Mouse (Mus musculus): ENCODE results near the gene Igfals.

The Igfals gene

DNA sequence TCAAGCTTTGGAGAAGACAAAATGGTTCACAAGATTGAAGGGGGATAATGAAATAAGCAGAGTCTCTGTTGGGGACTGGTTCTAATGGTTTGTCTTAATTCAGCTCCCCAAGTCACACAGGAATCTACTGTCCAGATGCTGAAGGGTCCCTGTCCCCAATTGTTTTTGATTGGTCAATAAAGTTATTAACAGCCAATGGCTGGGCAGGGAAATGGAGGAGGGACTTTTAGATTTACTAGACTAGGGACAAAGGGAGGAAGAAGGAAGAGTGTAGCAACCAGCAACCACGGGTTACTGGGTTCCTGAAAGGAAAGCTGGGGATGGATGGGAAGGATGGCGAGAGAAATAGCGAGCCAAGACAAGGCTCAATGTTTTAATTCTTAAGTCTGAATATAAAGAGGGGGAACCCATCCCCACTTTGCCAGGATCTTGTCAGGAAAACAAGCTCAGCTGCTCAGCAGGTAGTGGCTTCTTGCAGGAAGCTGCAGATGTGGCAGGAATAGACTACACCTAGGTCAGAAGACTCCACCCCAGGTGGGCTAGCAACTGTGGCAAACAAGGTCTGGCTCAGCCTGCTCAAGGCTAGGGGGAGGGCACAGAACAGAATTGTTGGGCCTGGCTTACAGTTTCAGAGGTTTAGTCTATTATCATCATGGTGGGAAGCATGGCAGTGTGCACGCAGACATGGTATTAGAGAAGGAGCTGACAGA, 8.1 kb downstream of the Igfals start:
- DNase-seq: no peak

DNA sequence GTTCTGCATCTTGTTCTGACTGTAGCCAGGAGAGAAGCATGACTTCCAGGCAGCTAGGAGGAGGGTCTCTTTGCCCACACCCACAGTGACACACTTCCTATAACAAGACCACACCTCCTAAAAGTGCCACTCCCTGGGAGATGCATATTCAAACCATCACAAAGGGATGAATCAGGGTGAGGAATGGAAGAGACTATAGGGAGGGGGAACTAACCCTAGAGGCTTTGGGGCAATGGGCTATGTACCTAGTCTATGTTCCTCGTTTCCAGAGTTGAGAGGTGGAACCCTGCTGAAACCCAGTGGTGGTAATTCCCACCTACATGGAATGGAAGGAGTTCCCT, 8.6 kb downstream of the Igfals start:
- DNase-seq: no peak

DNA sequence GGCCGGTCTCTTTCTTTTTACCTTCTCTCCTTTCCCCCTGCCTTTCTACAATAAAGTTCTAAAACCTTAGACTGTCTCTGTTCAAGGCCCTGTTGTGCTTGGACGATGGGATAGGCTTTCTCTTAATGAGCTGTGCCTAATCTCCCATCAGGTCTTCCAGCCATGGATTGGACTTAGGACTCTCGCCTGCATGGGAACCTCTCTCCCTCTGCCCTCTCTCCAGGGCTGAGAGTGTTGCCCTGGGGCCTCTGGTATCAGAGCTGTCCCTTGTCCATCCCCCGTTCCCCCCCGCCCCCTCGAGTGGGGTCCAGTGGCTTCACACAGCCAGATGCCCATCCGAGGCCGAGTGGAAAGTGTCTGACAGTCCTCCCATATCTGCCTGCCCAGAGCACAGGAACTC, 9.2 kb downstream of the Igfals start:
- no peak for DNase-seq

DNA sequence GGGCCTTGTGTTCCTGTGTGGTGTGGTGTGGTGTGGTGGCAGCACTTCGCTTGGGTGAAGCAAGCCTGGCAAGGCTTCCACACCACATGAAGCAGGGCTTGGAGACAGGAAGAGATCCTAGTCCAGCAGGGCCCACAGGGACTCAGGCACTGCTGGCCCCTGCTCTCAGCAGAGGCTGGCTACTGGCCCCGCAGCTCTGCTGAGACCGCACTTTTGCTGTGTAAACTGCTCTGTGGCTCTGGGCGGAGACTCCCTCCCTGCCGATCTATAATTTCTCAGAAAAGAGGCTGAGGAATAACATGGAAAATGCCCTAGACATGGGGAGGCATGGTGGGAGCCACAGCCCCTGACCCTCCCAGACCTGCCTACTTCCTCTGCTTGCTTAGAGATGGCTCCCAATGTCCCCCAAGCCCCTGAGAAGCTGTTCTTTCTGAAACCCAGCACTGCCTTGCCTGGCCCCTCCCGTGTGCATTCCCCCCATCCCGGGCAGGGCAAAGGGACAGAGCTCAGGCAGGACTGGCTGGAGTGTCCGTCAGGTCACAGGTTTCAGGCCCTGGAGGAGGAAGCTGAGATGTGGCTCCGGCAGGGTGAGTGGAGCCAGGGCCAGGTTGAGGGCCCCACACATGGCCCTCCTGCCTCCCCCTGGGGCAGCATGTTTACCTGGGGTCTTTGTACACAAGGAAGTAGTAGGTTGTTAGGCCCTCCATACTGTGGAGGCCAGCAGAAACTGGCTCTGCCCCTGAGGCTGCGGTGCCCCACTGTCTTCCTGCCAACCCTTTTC, 11.7 kb downstream of the Igfals start:
- no peak for DNase-seq

DNA sequence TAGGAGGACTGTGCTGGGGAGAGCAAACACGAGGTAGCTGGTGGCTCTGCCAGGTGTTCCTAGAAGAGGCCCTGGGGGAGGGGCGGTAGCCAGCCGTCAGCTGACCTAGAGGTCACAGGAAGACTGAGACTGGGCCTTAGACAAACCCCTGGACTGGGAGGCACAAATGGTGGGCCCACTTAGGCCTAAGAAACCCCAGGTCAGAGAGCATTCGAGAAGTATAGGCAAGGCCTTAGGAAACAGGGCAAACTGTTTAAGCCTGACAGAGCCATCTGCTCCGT, 12.3 kb downstream of the Igfals start:
- peak; percentile 40 to 67 for DNase-seq

DNA sequence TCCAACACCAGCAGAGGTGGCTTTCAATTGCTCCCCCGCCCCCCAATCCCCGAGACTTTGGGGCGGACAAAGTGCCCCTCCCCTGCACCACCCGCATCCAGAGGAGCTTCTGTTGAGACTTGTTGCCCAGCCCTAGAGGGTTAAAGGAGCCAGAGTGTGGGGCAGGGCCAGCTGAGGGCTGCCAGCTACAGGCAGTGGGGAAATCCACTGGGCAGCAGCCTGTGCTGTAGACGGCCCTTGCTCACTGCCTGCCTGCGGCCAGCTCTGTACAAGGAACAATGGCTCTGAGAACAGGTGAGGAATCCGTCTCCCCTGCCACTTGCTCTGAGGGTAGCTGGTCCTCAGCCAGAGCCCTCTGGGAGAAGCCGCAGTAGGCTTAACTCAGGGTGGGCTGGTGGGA, 12.7 kb downstream of the Igfals start:
- no peak for DNase-seq

DNA sequence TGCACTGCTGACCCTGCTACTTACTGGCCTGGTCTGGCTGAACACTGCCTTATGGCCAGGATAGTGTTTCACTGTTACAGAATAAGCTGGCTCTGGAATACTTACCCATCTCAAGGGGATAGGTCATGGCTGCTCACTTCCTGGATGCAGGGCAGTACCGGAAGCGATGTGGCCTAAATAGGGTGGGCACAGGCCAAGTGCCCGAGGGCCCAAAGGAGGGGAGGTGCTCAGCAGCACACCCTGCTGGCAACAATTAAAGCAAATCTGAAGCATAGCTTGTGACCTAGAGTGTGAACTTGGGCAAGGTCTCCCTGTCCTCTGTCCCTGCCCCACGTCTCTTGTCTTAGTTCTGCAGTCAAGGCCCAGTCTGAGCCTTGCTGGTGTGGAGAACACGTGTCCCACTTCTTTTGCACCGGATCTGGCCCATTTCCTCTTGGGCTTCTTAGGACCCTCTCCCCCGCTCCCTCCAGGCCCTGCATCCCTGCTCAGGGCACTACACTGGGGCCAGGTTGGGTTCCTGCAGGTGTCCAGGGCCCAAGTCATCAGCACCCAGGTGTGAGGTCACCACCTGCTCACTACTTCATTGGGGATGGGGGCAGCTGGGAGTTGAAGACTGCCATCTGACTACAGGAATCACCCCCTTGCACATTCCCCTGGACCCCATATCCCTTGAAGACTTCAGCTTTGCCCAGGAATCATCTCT, 16.1 kb downstream of the Igfals start:
- peak in 1 of 2 experiments; percentile 32 for DNase-seq

DNA sequence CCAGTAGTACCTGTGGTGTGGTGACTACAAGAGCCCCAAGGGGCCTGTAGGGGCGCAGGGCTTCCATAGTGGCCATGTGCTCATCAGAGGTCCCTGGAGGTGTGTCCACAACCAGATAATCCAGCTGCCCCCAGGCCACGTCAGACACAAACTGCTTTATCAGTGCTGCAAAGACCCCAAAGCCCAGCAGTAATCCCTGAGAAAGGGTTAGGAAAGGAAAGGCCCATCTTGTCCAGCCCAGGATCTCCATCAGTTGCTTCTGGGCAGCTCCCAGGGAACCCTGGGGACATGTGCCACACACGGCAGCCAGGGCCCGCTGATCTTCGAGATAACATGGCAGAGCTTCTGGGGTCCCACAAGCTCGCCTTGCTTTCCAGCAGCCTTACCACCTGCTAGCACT, 18.6 kb downstream of the Igfals start:
- DNase-seq: no peak

DNA sequence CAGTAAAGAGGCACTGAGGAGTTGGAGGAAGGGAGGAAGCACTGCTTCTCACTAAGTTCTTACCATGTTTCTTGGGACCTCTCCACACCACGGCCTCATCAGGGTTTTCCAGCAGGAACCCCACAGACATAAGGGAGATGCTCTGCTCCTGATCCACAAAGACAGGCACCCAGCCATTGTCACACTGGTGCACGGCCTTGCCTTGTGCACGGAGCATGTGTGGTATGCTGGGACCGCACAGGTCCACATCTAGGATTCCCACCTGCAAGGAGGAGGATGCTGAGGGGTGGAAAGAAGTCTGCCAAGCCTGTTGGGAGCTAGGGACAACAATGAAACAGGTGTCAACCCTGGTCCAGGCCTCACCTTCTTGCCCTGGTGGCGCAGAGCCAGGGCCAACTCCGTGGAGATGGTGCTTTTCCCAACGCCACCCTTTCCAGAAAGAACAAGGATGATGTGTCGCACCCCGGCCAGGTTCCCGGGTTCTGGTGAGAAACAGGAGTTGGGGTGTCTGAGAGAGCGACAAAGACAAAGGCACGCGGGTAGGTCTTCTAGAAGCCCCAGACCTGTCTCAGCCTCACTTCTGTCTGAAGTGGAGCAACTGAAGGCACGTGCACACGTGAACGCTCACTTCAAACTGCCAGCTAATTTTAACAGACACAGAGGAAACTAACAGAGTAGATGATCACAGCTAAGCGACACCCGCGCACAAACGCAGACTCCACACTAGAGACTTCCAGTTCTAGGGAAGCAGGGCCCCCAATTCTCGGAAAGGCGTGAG, 19.7 kb downstream of the Igfals start:
- DNase-seq: no peak

DNA sequence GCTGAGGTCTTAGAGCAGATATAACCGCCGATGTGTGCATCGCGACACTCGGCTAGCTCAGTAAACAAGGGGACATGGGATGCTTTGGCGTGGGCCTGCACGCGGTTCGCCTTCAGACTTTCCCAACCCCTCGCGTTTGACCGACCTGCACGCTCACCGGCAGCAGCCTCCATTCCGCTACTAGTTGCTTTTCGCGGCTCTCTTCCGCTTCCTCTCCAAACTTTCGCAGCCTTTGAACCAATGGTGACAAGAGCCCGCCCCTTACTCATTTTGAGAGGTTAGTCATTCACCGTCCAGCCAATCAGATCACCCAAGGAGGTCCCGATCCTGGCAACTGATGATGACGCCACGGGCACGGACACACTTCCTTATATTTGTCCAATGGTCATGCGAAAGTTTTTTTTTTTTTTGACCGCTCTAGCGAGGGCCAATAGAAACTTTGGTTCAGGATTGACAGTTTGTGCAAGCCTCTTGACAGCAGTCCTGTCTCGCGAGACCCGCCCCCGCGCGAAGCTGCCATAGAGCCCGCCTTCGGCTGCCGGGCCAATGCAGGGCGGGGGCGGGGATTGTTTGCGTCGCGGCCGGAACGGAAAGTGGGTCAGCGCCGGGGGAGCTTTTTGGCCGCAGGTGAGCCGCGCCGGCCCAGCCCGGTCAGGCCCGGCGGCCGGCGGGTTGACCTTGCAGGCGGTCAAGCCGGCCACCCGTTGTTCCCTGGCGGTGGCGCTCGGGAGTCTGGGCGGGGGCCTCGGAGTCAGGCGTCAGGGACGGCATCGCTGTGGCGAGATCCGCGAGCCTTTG, 20.5 kb downstream of the Igfals start, which contains the start of the genes Nubp2 and Spsb3:
Nubp2 (minus strand) TSS at position 216 of the 798 bp plus-strand sequence.
Spsb3 (plus strand) TSS at position 510 of the 798 bp plus-strand sequence.
- DNase-seq: peak; percentile 95 to 97

DNA sequence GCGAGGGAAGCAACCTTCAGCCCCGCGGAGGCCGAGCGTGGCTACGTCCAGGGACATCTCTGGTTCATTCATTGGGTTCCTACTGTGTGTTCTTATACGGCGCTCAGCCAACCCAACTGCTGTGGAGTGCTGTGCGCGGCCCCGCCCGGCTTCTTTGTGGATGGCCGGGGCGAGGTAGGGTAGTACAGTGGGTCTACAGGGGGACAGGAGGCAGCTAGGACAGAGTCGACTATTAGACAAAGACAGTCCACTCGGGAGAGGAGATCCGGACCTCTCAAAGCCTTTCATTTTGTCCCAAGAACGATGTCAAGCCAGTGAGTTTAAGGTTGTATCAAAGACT, 21.1 kb downstream of the Igfals start:
- no peak for DNase-seq

DNA sequence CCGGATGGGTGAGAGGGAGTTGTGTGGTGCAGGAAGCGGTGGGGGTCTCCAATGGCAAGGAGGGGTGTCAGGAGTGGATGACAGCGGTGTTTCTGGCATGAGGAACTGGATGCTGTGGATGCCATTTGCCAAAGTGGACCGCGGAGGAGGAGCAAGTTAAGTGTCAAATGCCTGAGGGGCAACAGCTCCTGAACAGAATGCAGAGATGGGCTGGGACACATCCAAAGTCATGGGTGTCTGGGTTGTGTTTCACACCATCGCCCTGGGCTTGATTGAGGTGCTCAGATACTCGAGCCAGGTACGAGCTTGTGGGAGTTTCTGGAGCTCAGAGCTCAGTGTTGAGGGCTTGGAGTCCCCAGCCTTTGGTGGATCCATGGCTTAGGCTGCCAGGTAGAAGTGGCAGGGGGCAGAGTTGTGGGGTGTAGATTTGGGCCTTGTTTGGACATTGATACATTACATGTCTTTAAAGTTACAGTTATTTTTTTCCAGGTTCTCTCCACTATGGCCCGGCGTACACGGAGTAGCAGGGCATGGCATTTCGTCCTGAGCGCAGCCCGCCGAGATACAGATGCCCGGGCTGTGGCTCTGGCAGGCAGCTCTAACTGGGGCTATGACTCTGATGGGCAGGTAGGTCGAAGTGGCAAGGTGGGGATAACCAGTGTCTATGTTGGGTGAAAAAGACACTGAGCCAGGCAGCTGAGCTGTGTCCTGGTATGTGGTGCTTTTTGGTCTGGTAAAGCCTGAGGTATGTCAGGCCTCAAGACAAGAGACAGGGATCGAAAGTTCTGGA, 21.7 kb downstream of the Igfals start:
- no peak for DNase-seq

DNA sequence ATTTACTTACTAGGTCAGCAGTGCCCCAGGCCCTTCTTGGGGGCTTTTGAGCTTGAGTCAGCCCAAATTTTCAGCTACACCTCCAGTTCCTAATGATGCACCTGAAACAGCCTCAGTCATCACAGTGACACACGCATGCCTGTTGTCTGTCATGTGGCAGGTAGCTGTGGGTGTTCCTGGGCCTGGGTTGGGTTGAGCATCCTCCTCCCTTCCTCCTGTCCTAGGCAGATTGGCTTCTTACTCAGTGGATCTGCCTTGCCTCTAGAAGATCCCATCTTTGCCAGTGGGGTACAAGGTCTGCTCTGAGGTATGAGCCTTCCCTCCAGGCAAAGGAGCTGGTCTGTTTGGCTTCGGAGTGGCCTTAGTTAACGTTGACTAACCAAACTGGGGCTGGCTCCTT, 23.1 kb downstream of the Igfals start:
- no peak for DNase-seq

DNA sequence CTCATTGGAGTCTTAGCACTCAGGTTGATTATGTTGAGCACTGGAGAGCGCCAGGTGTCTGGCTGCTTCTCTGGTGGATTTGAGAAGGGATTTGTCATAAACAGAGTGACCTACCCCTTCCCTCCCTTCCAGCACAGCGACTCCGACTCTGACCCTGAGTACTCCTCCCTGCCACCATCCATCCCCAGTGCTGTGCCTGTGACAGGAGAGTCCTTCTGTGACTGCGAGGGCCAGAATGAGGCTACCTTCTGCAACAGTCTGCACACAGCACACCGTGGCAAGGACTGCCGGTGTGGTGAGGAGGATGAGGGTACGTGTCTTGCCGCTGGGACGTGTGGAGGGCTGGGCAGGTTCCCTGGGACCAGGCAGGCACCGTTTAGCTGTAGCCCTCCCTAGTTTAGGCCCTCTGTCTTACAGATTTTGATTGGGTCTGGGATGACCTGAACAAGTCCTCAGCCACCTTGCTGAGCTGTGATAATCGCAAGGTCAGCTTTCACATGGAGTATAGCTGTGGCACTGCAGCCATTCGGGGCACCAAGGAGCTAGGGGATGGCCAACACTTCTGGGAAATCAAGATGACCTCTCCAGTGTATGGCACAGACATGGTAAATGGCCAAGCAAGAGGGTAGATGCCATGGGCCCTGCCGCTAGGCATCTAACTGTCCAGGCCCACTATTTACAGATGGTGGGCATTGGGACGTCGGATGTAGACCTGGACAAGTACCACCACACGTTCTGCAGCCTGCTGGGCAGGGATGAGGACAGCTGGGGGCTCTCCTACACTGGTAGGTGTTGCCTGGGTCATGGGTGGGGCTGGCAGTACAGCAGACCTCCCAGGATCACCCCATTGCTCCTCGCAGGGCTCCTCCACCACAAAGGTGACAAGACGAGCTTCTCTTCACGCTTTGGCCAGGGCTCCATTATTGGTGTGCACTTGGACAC, 24.6 kb downstream of the Igfals start:
- DNase-seq: no peak

DNA sequence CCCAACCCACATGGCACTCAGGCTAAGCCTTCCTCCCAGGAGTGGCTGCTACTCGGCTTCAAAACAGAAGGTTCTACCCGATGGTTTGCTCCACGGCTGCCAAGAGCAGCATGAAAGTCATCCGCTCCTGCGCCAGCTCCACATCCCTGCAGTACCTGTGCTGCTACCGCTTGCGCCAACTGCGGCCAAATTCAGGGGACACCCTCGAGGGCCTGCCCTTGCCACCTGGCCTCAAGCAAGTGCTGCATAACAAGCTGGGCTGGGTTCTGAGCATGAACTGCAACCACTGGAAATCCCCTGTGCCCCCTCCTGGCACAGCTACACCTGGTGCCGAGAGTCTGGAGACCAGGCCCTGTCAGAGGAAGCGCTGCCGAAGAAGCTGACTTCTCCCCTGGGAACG, 25.5 kb downstream of the Igfals start:
- DNase-seq: no peak

DNA sequence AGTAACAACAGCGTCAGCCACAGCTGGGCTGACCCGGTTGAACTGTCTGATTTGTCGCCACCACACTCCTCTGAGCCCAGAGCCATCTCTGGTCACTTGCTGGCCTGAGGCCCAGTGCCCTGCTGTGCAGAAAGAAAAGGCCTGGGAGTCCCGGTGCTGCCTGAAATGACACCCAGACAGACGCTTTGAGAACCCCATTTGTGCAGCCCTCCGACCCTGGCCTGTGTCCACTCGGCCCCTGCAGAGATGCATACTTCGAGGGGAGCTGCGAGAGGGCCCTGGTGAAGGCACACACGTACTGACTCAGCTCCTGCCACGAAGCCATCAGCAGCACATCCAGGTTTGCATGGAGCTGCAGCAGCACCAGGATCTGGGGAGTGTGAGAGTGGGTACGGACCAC, 27.0 kb downstream of the Igfals start:
- DNase-seq: no peak

DNA sequence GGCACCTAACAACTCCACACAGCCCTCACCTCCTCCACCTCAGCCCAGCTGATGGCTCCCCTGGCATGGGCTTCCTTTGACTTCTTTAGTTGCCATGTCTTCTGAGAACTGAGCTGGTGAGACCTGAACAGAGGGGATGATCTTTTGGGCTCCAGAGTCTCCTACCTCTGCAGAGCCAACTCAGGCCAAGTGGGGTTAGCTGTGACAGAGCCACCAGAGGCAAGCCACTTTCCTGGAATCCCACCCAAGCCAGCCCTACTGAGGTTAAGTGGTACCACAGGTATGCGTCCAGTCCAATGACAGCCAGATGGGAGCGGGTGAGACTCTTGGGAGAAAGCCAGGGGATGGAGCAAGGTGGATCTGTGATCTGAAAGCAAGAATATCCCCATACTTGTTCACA, 27.5 kb downstream of the Igfals start:
- no peak for DNase-seq

DNA sequence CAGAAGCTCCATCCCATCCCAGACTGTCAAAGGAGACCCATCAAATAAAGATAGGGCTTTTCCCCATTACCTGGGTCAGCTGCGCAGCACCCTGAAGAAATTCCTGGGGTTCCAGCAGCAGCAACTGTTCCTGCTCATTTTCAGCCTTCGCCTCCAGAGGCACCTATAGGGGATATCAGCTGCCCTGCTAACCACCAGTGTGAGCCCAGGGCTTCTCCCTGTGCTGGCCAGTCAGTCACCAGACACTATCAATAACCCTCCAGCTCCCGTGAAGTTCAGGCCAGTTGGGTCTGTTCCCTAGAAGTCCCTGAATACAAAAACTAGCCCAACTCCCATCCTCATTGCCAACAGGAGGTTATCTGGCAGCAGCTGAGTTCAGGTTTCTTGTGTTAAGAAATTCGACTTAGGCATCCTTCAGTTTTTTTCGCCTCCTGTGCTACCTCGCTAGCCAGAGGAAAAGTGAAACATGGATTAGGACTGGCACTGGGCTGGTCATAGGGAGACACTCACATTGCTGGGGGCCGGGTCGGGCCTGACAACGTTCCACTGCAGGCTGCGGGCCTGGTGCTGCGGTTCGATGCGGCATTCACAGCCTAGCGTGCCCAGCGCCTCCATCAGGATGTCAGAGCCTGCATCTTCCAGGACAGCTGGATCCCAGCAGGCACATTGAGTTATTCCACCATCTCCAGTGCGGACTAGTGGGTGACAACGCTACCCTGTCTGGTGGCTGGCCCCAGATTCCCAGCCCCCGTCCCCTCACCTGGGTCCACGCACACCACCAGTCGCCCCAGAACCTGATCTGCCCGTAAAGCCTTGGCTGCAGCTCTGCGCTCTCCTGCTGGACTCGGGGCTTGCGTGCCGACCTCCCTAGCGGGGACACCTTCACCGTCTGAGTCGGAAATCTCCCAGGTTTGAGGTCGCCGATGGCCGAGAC, 28.5 kb downstream of the Igfals start:
- no peak for DNase-seq

DNA sequence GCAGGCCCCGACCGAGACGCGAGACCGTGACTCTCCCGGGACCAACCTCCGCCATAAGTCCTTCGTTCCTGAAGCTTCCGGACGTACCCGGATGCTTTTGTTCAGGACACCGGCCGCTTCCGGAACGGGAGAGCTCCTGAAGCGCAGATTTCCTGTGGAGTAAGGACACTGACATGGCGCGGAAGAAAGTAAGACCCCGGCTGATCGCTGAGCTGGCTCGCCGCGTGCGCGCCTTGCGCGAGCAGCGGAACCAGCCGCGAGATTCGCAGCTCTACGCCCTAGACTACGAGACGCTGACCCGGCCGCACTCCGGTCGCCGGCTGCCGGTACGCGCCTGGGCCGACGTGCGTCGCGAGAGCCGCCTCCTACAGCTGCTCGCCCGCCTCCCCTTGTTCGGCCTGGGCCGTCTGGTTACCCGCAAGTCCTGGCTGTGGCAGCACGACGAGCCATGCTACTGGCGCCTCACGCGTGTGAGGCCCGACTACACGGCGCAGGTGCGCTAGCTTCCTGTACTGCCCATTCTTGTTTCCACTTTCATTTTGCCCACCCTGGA, 29.3 kb downstream of the Igfals start, which contains the start of the genes Eme2 and Mrps34:
Eme2 (minus strand) TSS at position 93 of the 553 bp plus-strand sequence.
Mrps34 (plus strand) TSS at position 122 of the 553 bp plus-strand sequence.
- peak; percentile 72 to 74 for DNase-seq
